10 mouse cellular contexts compared by ENCODE assay signal in the genomic region with DNA sequence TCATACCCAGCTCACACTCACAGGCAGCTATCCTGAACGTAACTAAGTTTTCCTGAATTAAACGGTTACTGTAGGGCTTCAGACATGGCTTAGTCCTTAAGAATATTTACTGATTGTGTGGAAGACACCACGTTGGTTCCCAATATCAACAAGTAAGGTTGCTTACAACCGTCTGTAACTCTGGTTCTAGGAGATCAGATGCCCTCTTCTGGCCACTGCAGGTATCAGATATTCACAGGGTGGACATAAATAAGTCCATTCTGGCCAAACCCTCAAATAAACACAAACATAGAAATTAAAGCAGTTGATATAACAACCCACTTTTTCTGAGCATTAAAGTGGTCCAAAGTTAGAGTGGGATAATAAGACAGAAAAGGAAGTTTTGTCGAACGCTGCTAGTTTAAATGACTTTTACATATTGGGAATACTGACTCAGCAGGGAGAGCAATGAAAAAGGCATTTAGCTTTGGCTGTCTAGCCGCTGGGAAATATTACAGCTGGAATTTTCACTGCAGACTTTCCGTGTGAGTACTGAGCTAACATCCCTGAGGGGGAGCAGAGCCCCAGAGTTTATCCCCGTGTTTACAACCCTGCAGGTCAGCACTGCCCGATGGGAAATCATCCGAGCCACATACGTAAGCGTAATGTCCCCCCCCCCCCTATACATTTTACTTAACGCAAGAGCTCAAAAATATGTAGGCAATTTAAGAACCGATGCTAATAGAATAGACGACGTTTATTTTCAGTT.
DNase-seq lines count a peak whose midpoint lies in the region; ATAC-seq and TF ChIP-seq lines count a peak whose summit lies in the region.
"Had no signal": no experiment of that assay in that cellular context is flagged by ENCODE, and none has a peak within 500 bp of the region (broad histone marks: within the 10 kb centered on the region; RNA-seq: fewer than 3 reads in every experiment).

No protein-coding gene starts in this region.

- no peak for TF ChIP-seq EP300 in CH12.LX (IDR thresholded peaks at IDR 0.05; ENCODE audit: low read length)

- no peaks in the 10 kb centered on the region for H3K36me3 ChIP-seq in hindbrain, embryonic 11.5 days (ENCODE audit: control insufficient read depth, insufficient read depth, low read length)
- no peaks in the 10 kb centered on the region for H3K36me3 ChIP-seq in hindbrain, embryonic 12.5 days
- no peaks in the 10 kb centered on the region for H3K36me3 ChIP-seq in CH12.LX (replicated peaks in 1 of 2; ENCODE audit: control insufficient read depth in 1 of 2, insufficient read depth in 1 of 2, low read length in 1 of 2)
- H3K36me3 ChIP-seq in kidney, postnatal 0 days (ENCODE audit: insufficient read depth, low read length), result no peaks in the 10 kb centered on the region
- H3K36me3 ChIP-seq: G1E; heart, embryonic 12.5 days had no signal

- WGBS in hindbrain, embryonic 11.5 days, result 79% methylated on average over 17 of the region's 17 CpGs
- WGBS in hindbrain, embryonic 12.5 days, result 79% methylated on average over 17 of the region's 17 CpGs
- WGBS in kidney, postnatal 0 days, result 68% methylated on average over 17 of the region's 17 CpGs

- no peak overlapping the region for H3K9ac ChIP-seq in hindbrain, embryonic 11.5 days (ENCODE audit: low read depth, low read length)
- no peak overlapping the region for H3K9ac ChIP-seq in hindbrain, embryonic 12.5 days
- no peak overlapping the region for H3K9ac ChIP-seq in CH12.LX (ENCODE audit: insufficient read depth, low read depth)
- no peak overlapping the region for H3K9ac ChIP-seq in kidney, postnatal 0 days (ENCODE audit: low read depth, low read length)
- H3K9ac ChIP-seq: heart, embryonic 12.5 days had no signal

- TF ChIP-seq RAD21 in CH12.LX (IDR thresholded peaks at IDR 0.05; ENCODE audit: low read depth, low read length), result peak; percentile 37

- H3K27me3 ChIP-seq in hindbrain, embryonic 11.5 days (ENCODE audit: control insufficient read depth, insufficient read depth, low read length), result no peaks in the 10 kb centered on the region
- H3K27me3 ChIP-seq in hindbrain, embryonic 12.5 days, result no peaks in the 10 kb centered on the region
- H3K27me3 ChIP-seq in CH12.LX (replicated peaks), result no peaks in the 10 kb centered on the region
- no peaks in the 10 kb centered on the region for H3K27me3 ChIP-seq in kidney, postnatal 0 days (ENCODE audit: insufficient read depth, low read length)
- H3K27me3 ChIP-seq: heart, embryonic 12.5 days had no signal

- dilution Hi-C loops in CH12.LX (cut with MboI; ENCODE audit: extremely low pct_ligation_motif_present, extremely low pct_unique_long_range_greater_than_20kb, low sequenced_read_pairs), result no loop called here

- TF ChIP-seq CTCF in CH12.LX (conservative IDR thresholded peaks at IDR 0.05 in 1 of 2, IDR thresholded peaks at IDR 0.05 in 1 of 2; ENCODE audit: low read depth in 2 of 2, low read length in 2 of 2), result peak in 1 of 2 experiments; percentile 59; a peak in 3 of 4 replicates
- peak; percentile 55 for TF ChIP-seq CTCF in kidney, postnatal 0 days (IDR thresholded peaks at IDR 0.05; ENCODE audit: low read depth)

- in situ Hi-C loops in CH12.LX (cut with MboI; ENCODE audit: low pct_ligation_motif_present, low pct_unique_long_range_greater_than_20kb, low sequenced_read_pairs), result loop anchor here (10.0 kb wide), 1 partner anchor 479 kb away; no protein-coding TSS in a partner anchor

- no peak overlapping the region for H3K4me2 ChIP-seq in hindbrain, embryonic 11.5 days (replicated peaks; ENCODE audit: low read depth, low read length)
- no peak overlapping the region for H3K4me2 ChIP-seq in hindbrain, embryonic 12.5 days (replicated peaks)
- no peak overlapping the region for H3K4me2 ChIP-seq in CH12.LX (ENCODE audit: insufficient read depth, low read depth, poor library complexity, severe bottlenecking)
- H3K4me2 ChIP-seq in kidney, postnatal 0 days (ENCODE audit: low read length), result no peak overlapping the region
- H3K4me2 ChIP-seq: heart, embryonic 12.5 days had no signal

- TF ChIP-seq POLR2A in CH12.LX (IDR thresholded peaks at IDR 0.05; ENCODE audit: low read depth, low read length), result no peak

- DNase-seq in hindbrain, embryonic 11.5 days (ENCODE audit: low spot score), result peak; percentile 30
- DNase-seq in CH12.LX (ENCODE audit: extremely low read depth), result peak; percentile 34
- DNase-seq in ZHBTc4 (ENCODE audit: low read depth, low spot score), result peak; percentile 46
- DNase-seq in kidney, postnatal 0 days (ENCODE audit: low spot score), result peak; percentile 54
- no peak for DNase-seq in heart, adult 18-20 months
- DNase-seq in testis, postnatal 14 days (ENCODE audit: low spot score), result no peak

- no peaks in the 10 kb centered on the region for H3K4me1 ChIP-seq in hindbrain, embryonic 11.5 days (replicated peaks; ENCODE audit: control insufficient read depth, insufficient read depth, low read length)
- H3K4me1 ChIP-seq in hindbrain, embryonic 12.5 days, result no peaks in the 10 kb centered on the region
- no peaks in the 10 kb centered on the region for H3K4me1 ChIP-seq in CH12.LX (ENCODE audit: control insufficient read depth in 1 of 2, insufficient read depth in 2 of 2)
- no peaks in the 10 kb centered on the region for H3K4me1 ChIP-seq in kidney, postnatal 0 days (replicated peaks; ENCODE audit: insufficient read depth, low read length)
- H3K4me1 ChIP-seq: heart, embryonic 12.5 days had no signal

- no peak overlapping the region for H3K4me3 ChIP-seq in hindbrain, embryonic 11.5 days (ENCODE audit: low read depth, low read length)
- H3K4me3 ChIP-seq in hindbrain, embryonic 12.5 days, result no peak overlapping the region
- no peak overlapping the region for H3K4me3 ChIP-seq in CH12.LX (replicated peaks in 1 of 3; ENCODE audit: low read depth in 2 of 3, low read length in 2 of 3, poor library complexity in 1 of 3)
- H3K4me3 ChIP-seq in kidney, postnatal 0 days (replicated peaks; ENCODE audit: low read depth, low read length), result no peak overlapping the region
- H3K4me3 ChIP-seq: heart, embryonic 12.5 days had no signal

- no peaks in the 10 kb centered on the region for H3K79me2 ChIP-seq in CH12.LX (replicated peaks; ENCODE audit: control insufficient read depth, extremely low read depth, insufficient read depth, poor library complexity, severe bottlenecking)

- no peaks in the 10 kb centered on the region for H3K9me3 ChIP-seq in hindbrain, embryonic 11.5 days (ENCODE audit: control insufficient read depth, low read length)
- H3K9me3 ChIP-seq in hindbrain, embryonic 12.5 days (replicated peaks), result no peaks in the 10 kb centered on the region
- H3K9me3 ChIP-seq in CH12.LX (replicated peaks; ENCODE audit: low read length), result no peaks in the 10 kb centered on the region
- no peaks in the 10 kb centered on the region for H3K9me3 ChIP-seq in kidney, postnatal 0 days (replicated peaks; ENCODE audit: low read length)
- H3K9me3 ChIP-seq: heart, embryonic 12.5 days had no signal

- no peak overlapping the region for H3K27ac ChIP-seq in hindbrain, embryonic 11.5 days (ENCODE audit: low read depth, low read length)
- H3K27ac ChIP-seq in hindbrain, embryonic 12.5 days, result no peak overlapping the region
- no peak overlapping the region for H3K27ac ChIP-seq in CH12.LX (ENCODE audit: insufficient read depth, low read depth)
- no peak overlapping the region for H3K27ac ChIP-seq in kidney, postnatal 0 days

- ATAC-seq in hindbrain, embryonic 11.5 days (ENCODE audit: low FRiP score), result no peak
- no peak for ATAC-seq in hindbrain, embryonic 12.5 days (ENCODE audit: low FRiP score)
- ATAC-seq in kidney, postnatal 0 days (replicated peaks; ENCODE audit: low FRiP score, low read depth), result no peak
- ATAC-seq in erythroid progenitor cell, adult 5-6 weeks (replicated peaks; ENCODE audit: low FRiP score, poor library complexity, severe bottlenecking), result no peak

TF ChIP-seq in CH12.LX, 34 proteins besides CTCF, POLR2A, EP300 and RAD21:
- TF ChIP-seq MXI1 (IDR thresholded peaks at IDR 0.05; ENCODE audit: low read depth, low read length) (no peak), SMC3 (IDR thresholded peaks at IDR 0.05; ENCODE audit: low read depth, low read length) (peak; percentile 55)

Comparison
In these comparisons a context has a peak if more than half of its experiments do, and no peak if none do; other contexts are left out.
1. DNase-seq: peak in hindbrain, embryonic 11.5 days (single experiment), CH12.LX (single experiment), ZHBTc4 (single experiment) and kidney, postnatal 0 days (single experiment); none in heart, adult 18-20 months (0 of 2) and testis, postnatal 14 days (single experiment).